Mouse (Mus musculus) neural tube, embryonic 13.5 days (tissue): Measurements from ENCODE around the gene Ptprn2. TPM values are rescaled to one million over a fixed set of nuclear protein-coding genes. Genes with fewer than 3 reads are reported as not detected.

ENCODE experiments used
- ATAC-seq: fragments of 200-750 bp; cut with Nextera tagmentation; 2 replicates; pipeline ENCODE4 v1.8.0; 2017; ENCODE audit warnings: low read depth, mild to moderate bottlenecking, moderate TSS enrichment, moderate library complexity
- H3K27ac ChIP-seq: fragments of 300-500 bp; sonication (generic); replicated peaks from 2 replicates; pipeline ENCODE4 v1.5.1; 2015; ENCODE audit warnings: moderate library complexity, mild to moderate bottlenecking, inconsistent platforms
- H3K27me3 ChIP-seq: fragments of 300-500 bp; sonication (generic); 2 replicates; pipeline ENCODE4 v1.6.1; 2015; ENCODE audit warnings: mild to moderate bottlenecking, inconsistent platforms
- H3K36me3 ChIP-seq: fragments of 300-500 bp; sonication (generic); 2 replicates; pipeline ENCODE4 v1.6.1; 2015; ENCODE audit warnings: mild to moderate bottlenecking, inconsistent platforms
- H3K4me1 ChIP-seq: fragments of 300-500 bp; sonication (generic); replicated peaks from 2 replicates; pipeline ENCODE4 v1.6.1; 2015; ENCODE audit warnings: inconsistent platforms
- H3K4me2 ChIP-seq: fragments of 300-500 bp; sonication (generic); 2 replicates; pipeline ENCODE4 v1.6.1; 2015; ENCODE audit warnings: inconsistent platforms, mild to moderate bottlenecking, moderate library complexity
- H3K4me3 ChIP-seq: fragments of 300-500 bp; sonication (generic); 2 replicates; pipeline ENCODE4 v1.5.1; 2015; ENCODE audit warnings: mild to moderate bottlenecking, inconsistent platforms
- H3K9ac ChIP-seq: fragments of 300-500 bp; sonication (generic); 2 replicates; pipeline ENCODE4 v1.6.1; 2015; ENCODE audit warnings: moderate library complexity, mild to moderate bottlenecking, inconsistent platforms
- H3K9me3 ChIP-seq: fragments of 300-500 bp; sonication (generic); 2 replicates; pipeline ENCODE4 v1.6.1; 2016; ENCODE audit warnings: inconsistent platforms
- WGBS: fragments of 180-500 bp; shearing (Covaris S2); methylation state at CpG from one replicate; pipeline ENCODE4 v1.1.7; 2015; 5-methylcytosine and 5-hydroxymethylcytosine counted together
- polyA plus RNA-seq: library from polyadenylated mRNA; unstranded; fragments of >200 nt; fragmentation: Nextera tagmentation; extraction: Ambion mirVana; gene quantifications from 2 replicates; pipeline ENCODE4 v1.2.1, GENCODE M21; 2015

Gene Ptprn2
- 8.1 and 10.6 TPM in 2 replicates for polyA plus RNA-seq

DNA sequence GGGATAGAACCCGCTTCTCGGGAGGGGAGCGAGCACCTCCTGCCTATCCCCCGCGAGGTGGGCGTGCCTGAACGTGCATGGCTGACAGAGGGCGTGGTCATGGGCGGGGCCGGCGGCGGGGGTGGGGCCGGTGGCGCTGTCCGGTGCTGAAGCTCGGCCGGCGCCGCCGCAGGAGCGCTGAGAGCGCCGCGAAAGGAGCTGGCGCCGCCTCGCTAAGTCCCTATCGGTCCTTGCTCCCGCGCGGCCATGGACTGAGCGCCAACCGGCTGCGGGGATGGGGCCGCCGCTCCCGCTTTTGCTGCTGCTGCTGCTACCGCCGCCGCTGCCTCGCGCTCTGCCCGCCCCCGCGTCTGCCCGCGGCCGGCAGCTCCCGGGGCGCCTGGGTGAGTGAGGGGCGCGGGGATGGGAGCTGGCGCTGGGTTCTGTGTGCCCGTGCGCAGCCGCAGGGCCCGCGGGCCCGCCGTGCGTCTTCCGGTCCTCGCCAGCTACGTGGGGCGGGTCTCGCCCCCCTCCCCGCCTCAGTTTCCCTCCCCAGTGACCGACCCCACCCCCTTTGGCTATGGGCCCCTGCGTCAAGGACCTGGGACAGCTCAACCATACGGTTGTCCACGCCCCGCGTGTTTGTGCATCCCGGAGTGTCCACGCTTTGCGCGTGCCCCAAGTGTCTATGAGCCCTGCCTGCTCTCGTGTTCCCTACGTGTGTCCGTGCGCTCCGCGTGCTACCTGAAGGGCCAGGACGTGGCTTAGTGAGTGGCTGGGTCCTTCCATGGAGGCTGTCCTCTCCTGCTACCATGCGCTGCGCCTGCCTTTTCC is at the start of gene Ptprn2:
Gene Ptprn2, plus strand, starts transcription at position 130 of the 813 bp plus-strand sequence.
- Histone ChIP-seq H3K36me3 (no peaks in the 10 kb centered on the region), H3K9ac (peak within 1 kb of the TSS; percentile 82), H3K27ac (peak within 1 kb of the TSS; percentile 95), H3K4me1 (peaks cover 27% of the 10 kb centered on the region; the same call in 1 of the 2 replicates), H3K27me3 (peaks cover 13% of the 10 kb centered on the region), H3K9me3 (no peaks in the 10 kb centered on the region), H3K4me3 (peak within 1 kb of the TSS; percentile 78), H3K4me2 (peak within 1 kb of the TSS; percentile 90)
- peak; percentile 92 for ATAC-seq
- WGBS: under 1% methylated on average over 71 of the region's 86 CpGs

DNA sequence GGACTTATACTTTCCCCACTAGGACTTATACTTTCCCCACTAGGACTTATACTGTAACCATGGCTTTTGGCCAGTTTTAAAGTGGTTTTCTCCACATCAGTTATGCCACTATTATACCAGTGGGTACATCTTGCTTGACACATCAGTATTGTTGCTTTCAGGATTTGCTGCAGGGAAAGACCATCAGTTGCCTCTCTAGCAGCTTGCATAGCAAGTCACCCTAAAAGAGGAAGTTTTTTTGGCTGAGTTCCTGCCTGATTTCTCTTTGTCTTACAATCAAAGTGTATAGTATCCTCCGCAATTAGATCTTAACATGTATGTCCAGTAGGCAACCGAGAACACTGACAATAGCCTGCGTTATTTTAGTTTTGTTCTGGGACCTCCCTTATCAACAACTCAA is 49.4 kb upstream of the Ptprn2 start:
- Histone ChIP-seq H3K36me3 (peaks cover 30% of the 10 kb centered on the region), H3K4me2 (no peak overlapping the region), H3K27ac (no peak overlapping the region), H3K27me3 (no peaks in the 10 kb centered on the region), H3K9ac (no peak overlapping the region), H3K4me1 (no peaks in the 10 kb centered on the region), H3K4me3 (no peak overlapping the region), H3K9me3 (no peaks in the 10 kb centered on the region)
- no peak for ATAC-seq
- WGBS: 84% methylated on average over 3 of the region's 3 CpGs

DNA sequence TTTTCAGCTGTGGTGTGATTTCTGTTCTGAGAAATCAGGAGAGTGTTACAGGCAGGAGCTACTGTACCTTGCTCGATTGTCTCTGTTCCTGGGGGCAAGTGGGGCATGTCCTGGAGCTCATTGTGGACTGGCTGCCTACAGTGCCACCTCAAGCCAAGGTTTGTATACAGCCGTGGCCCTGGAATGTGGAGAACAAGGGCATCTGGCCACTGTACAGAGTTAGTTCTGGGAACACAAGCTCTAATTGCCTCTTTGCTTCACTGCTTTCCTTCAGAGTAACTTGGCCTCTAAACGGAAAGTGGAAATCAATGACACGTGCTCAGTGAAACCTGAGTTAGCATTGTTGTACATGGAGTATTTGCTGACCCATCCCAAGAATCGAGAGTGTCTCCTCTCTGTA is 46.9 kb upstream of the Ptprn2 start:
- no peak overlapping the region for H3K4me3 ChIP-seq
- peaks cover 24% of the 10 kb centered on the region for H3K36me3 ChIP-seq
- no peak for ATAC-seq
- H3K4me2 ChIP-seq: no peak overlapping the region
- no peak overlapping the region for H3K27ac ChIP-seq
- no peak overlapping the region for H3K9ac ChIP-seq
- H3K9me3 ChIP-seq: no peaks in the 10 kb centered on the region
- H3K4me1 ChIP-seq: no peaks in the 10 kb centered on the region
- 89% methylated on average over 5 of the region's 5 CpGs for WGBS
- no peaks in the 10 kb centered on the region for H3K27me3 ChIP-seq

GRCm38 (mm10) chr12:116442184-116442583 is 43.3 kb upstream of the Ptprn2 start:
- no peaks in the 10 kb centered on the region for H3K9me3 ChIP-seq
- 96% methylated on average over 3 of the region's 3 CpGs for WGBS
- no peak for ATAC-seq
- no peaks in the 10 kb centered on the region for H3K27me3 ChIP-seq
- no peak overlapping the region for H3K4me3 ChIP-seq
- peaks cover 39% of the 10 kb centered on the region for H3K36me3 ChIP-seq
- no peak overlapping the region for H3K4me2 ChIP-seq
- H3K9ac ChIP-seq: no peak overlapping the region
- no peaks in the 10 kb centered on the region for H3K4me1 ChIP-seq
- no peak overlapping the region for H3K27ac ChIP-seq

DNA sequence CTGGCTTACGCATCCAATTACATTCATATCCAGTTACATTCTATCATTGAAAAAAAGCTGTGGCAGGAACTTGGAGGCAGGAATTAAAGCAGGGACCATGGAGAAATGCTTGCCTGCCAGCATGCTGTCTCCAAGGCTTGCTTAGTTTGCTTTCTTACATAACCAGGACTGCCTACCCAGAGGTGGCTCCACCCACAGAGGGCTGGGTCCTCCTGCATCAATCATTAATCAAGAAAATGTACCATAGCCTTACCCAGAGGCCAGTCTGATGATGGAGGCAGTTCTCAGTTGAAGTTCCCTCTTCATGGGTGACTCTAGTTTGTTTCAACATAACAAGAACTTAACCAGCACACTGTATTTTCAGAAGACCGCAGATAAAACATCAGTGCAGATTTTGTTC is 36.0 kb upstream of the Ptprn2 start:
- Histone ChIP-seq H3K9ac (no peak overlapping the region), H3K27ac (no peak overlapping the region), H3K4me1 (no peaks in the 10 kb centered on the region), H3K27me3 (no peaks in the 10 kb centered on the region), H3K36me3 (peaks cover 9% of the 10 kb centered on the region), H3K9me3 (no peaks in the 10 kb centered on the region), H3K4me2 (no peak overlapping the region), H3K4me3 (no peak overlapping the region)
- WGBS: 96% methylated on average over 2 of the region's 2 CpGs
- ATAC-seq: no peak

DNA sequence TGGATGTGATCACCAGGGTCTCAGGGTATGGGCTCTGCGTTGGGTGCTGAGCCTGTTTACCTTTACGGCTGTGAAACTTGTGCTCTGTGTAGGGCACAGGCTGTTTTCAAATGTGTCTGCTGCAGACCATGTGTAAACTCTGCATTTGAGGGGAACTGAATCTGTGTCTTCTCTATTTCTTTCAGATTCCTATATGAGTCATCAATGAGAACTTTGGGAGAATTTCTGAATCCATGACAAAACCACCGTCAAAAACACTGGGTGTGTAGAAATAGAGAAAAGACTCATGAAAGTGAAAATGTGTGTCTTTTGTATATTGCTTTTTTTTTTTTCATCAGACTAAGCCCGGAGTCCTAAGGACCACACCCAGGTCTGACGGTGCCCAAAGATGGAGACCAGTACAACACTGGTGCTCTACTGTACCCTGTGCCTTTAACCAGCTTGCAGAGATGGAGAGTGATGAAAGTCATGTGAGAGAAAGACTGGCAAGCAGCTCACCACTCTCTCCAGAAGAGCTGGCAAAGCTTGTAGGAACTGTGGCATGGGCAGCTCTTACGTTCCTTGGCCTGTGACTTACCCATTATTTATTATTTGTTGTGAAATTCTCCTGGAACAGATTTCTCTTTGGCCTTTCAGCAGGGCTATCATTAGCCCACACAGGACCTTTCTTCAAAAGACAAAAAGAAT is 25.0 kb upstream of the Ptprn2 start:
- Histone ChIP-seq H3K27ac (no peak overlapping the region), H3K9me3 (no peaks in the 10 kb centered on the region), H3K4me2 (no peak overlapping the region), H3K27me3 (no peaks in the 10 kb centered on the region), H3K36me3 (peaks cover 9% of the 10 kb centered on the region), H3K4me1 (no peaks in the 10 kb centered on the region), H3K4me3 (no peak overlapping the region), H3K9ac (no peak overlapping the region)
- 95% methylated on average over 6 of the region's 6 CpGs for WGBS
- no peak for ATAC-seq

GRCm38 (mm10) chr12:116467030-116467429 is 18.5 kb upstream of the Ptprn2 start:
- Histone ChIP-seq H3K27ac (no peak overlapping the region), H3K9ac (no peak overlapping the region), H3K4me3 (no peak overlapping the region), H3K36me3 (no peaks in the 10 kb centered on the region), H3K27me3 (no peaks in the 10 kb centered on the region), H3K4me2 (no peak overlapping the region), H3K9me3 (no peaks in the 10 kb centered on the region), H3K4me1 (no peaks in the 10 kb centered on the region)
- 94% methylated on average over 5 of the region's 5 CpGs for WGBS
- no peak for ATAC-seq

GRCm38 (mm10) chr12:116468348-116468747 is 17.2 kb upstream of the Ptprn2 start:
- Histone ChIP-seq H3K4me3 (no peak overlapping the region), H3K4me2 (no peak overlapping the region), H3K9ac (no peak overlapping the region), H3K27ac (no peak overlapping the region), H3K27me3 (no peaks in the 10 kb centered on the region), H3K4me1 (no peaks in the 10 kb centered on the region), H3K36me3 (no peaks in the 10 kb centered on the region), H3K9me3 (no peaks in the 10 kb centered on the region)
- 92% methylated on average over 1 of the region's 1 CpGs for WGBS
- no peak for ATAC-seq

- no peak for ATAC-seq
- 63% methylated on average over 3 of the region's 3 CpGs for WGBS
- H3K4me3 ChIP-seq: no peak overlapping the region
These were observed 16.4 kb upstream of the Ptprn2 start for GRCm38 (mm10) chr12:116469096-116469495.

DNA sequence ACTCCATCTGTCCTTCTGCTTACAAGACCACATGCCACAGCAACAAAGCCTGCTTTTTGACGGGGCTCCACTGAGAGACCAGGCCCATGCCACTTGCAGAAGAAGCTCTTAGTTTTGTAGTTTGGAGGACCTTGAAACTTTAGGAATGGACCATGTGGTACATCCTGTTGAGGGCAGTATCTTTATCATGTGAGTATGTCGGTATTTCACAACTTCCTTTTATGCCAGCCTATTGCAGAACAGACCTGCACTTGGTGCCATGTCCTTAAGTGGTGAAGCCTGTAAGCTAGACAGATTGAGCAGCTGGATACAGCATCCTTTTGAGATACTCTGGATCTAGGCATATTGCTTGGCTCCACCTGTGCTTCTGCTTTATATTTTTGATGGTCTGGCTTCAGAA is 12.3 kb upstream of the Ptprn2 start:
- no peak overlapping the region for H3K4me3 ChIP-seq
- no peaks in the 10 kb centered on the region for H3K27me3 ChIP-seq
- no peak overlapping the region for H3K9ac ChIP-seq
- H3K36me3 ChIP-seq: no peaks in the 10 kb centered on the region
- ATAC-seq: no peak
- H3K27ac ChIP-seq: no peak overlapping the region
- H3K4me2 ChIP-seq: no peak overlapping the region
- H3K4me1 ChIP-seq: no peaks in the 10 kb centered on the region
- WGBS: 86% methylated on average over 2 of the region's 2 CpGs
- H3K9me3 ChIP-seq: no peaks in the 10 kb centered on the region

More at GRCm38 (mm10) chr12:116469096-116469495, 16.4 kb upstream of the Ptprn2 start:
- no peak overlapping the region for H3K27ac ChIP-seq
- no peak overlapping the region for H3K9ac ChIP-seq
- H3K4me1 ChIP-seq: no peaks in the 10 kb centered on the region
- no peaks in the 10 kb centered on the region for H3K36me3 ChIP-seq
- no peaks in the 10 kb centered on the region for H3K27me3 ChIP-seq
- no peaks in the 10 kb centered on the region for H3K9me3 ChIP-seq
- no peak overlapping the region for H3K4me2 ChIP-seq

GRCm38 (mm10) chr12:116473761-116474160 is 11.8 kb upstream of the Ptprn2 start:
- H3K27ac ChIP-seq: no peak overlapping the region
- H3K4me1 ChIP-seq: no peaks in the 10 kb centered on the region
- H3K9ac ChIP-seq: no peak overlapping the region
- no peaks in the 10 kb centered on the region for H3K27me3 ChIP-seq
- H3K4me2 ChIP-seq: no peak overlapping the region
- ATAC-seq: no peak
- H3K36me3 ChIP-seq: no peaks in the 10 kb centered on the region
- no peak overlapping the region for H3K4me3 ChIP-seq
- H3K9me3 ChIP-seq: no peaks in the 10 kb centered on the region

GRCm38 (mm10) chr12:116474676-116475075 is 10.8 kb upstream of the Ptprn2 start:
- WGBS: 86% methylated on average over 3 of the region's 3 CpGs
- Histone ChIP-seq H3K4me2 (no peak overlapping the region), H3K27me3 (no peaks in the 10 kb centered on the region), H3K9me3 (no peaks in the 10 kb centered on the region), H3K36me3 (no peaks in the 10 kb centered on the region), H3K9ac (no peak overlapping the region), H3K27ac (no peak overlapping the region), H3K4me3 (no peak overlapping the region), H3K4me1 (no peaks in the 10 kb centered on the region)
- ATAC-seq: no peak
